Mouse (Mus musculus): ENCODE data around the gene Mmp11. TPM values are rescaled to one million over a fixed set of nuclear protein-coding genes. Genes with fewer than 3 reads are reported as not detected.
A peak's percentile ranks its signal among the peaks of the same experiment; 100 is the strongest.

Mmp11 gene
- polyA plus RNA-seq, 1 experiment from 2014 or later, result 56.1 TPM

DNA sequence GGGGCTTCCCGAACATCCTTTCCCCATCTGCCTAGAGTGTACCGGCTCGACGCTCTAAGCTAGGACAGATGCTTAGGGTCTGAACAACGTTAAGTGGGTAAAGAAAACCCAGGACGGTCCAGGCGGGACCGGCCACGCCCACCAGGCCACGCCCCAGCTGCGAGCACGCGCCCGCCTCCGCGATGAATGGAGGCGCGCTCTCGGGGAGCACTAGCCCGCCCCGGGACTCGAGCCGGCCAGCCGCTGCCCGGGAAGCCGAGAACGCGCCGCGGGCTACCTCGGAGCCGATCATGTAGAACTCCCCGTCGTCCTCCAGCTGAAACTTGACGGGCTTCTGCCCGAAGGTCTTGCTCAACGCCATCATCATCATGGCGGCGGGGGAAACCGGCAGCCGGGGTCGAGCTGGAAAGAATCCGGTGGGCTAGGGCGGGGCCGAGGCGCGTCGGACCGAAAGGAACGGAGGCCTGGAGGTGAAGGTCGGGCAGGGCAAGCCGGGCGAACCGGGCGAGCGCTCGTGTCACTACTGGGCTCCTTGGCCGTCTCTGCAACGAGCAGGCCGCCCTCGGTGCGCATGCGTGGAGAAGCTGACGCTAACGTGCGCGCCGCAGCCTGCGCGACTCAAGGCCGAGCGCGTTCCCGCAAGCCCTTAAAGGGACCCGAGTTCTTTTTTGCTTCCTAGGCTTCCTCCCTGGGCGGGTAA, 15.1 kb downstream of the Mmp11 start, which contains the start of gene Smarcb1:
TSS of gene Smarcb1 (minus strand) at position 592 of the 700 bp plus-strand sequence.
- H3K36me3 ChIP-seq (replicated peaks; ENCODE audit: control insufficient read depth, insufficient read depth, low read depth, low read length), result no peaks in the 10 kb centered on the region

GRCm38 (mm10) chr10:75919026-75919425, 17.3 kb downstream of the Mmp11 start:
- H3K9ac ChIP-seq (replicated peaks; ENCODE audit: low read length), result no peak overlapping the region
- no peak overlapping the region for H3K27ac ChIP-seq (replicated peaks; ENCODE audit: low read depth, low read length)
- H3K9me3 ChIP-seq (replicated peaks; ENCODE audit: control insufficient read depth, low read length), result no peaks in the 10 kb centered on the region
- 89% methylated on average over 5 of the region's 5 CpGs for WGBS
- ATAC-seq (replicated peaks; ENCODE audit: insufficient number of reproducible peaks, low FRiP score, low TSS enrichment, low read depth), result no peak
- no peaks in the 10 kb centered on the region for H3K4me1 ChIP-seq (ENCODE audit: control insufficient read depth, insufficient read depth, low read length)
- DNase-seq (ENCODE audit: low spot score), result no peak
- H3K4me3 ChIP-seq (ENCODE audit: low read depth, low read length), result no peak overlapping the region
- H3K36me3 ChIP-seq (replicated peaks; ENCODE audit: control insufficient read depth, insufficient read depth, low read depth, low read length), result no peaks in the 10 kb centered on the region; the same call in 1 of the 2 replicates
- no peaks in the 10 kb centered on the region for H3K27me3 ChIP-seq (ENCODE audit: control insufficient read depth, insufficient read depth, low read length)
- no peak overlapping the region for H3K4me2 ChIP-seq (ENCODE audit: low read depth, low read length)

More for the DNA sequence above, 15.1 kb downstream of the Mmp11 start, which contains the start of gene Smarcb1:
- Histone ChIP-seq H3K4me2 (ENCODE audit: low read depth, low read length) (peak within 1 kb of the TSS; percentile 75), H3K27me3 (ENCODE audit: control insufficient read depth, insufficient read depth, low read length) (no peaks in the 10 kb centered on the region), H3K4me1 (ENCODE audit: control insufficient read depth, insufficient read depth, low read length) (no peaks in the 10 kb centered on the region), H3K9ac (replicated peaks; ENCODE audit: low read length) (peak within 1 kb of the TSS; percentile 98), H3K4me3 (ENCODE audit: low read depth, low read length) (peak within 1 kb of the TSS; percentile 95), H3K27ac (replicated peaks; ENCODE audit: low read depth, low read length) (peak within 1 kb of the TSS; percentile 95), H3K9me3 (replicated peaks; ENCODE audit: control insufficient read depth, low read length) (no peaks in the 10 kb centered on the region)
- DNase-seq (ENCODE audit: low spot score) (peak; percentile 98), ATAC-seq (replicated peaks; ENCODE audit: insufficient number of reproducible peaks, low FRiP score, low TSS enrichment, low read depth) (peak; percentile 80)
- WGBS, result under 1% methylated on average over 75 of the region's 76 CpGs

GRCm38 (mm10) chr10:75916840-75917239, 19.5 kb downstream of the Mmp11 start:
- Histone ChIP-seq H3K4me1 (ENCODE audit: control insufficient read depth, insufficient read depth, low read length) (no peaks in the 10 kb centered on the region), H3K9ac (replicated peaks; ENCODE audit: low read length) (no peak overlapping the region), H3K27me3 (ENCODE audit: control insufficient read depth, insufficient read depth, low read length) (no peaks in the 10 kb centered on the region), H3K36me3 (replicated peaks; ENCODE audit: control insufficient read depth, insufficient read depth, low read depth, low read length) (no peaks in the 10 kb centered on the region; the same call in 1 of the 2 replicates), H3K27ac (replicated peaks; ENCODE audit: low read depth, low read length) (no peak overlapping the region), H3K9me3 (replicated peaks; ENCODE audit: control insufficient read depth, low read length) (no peaks in the 10 kb centered on the region), H3K4me3 (ENCODE audit: low read depth, low read length) (no peak overlapping the region), H3K4me2 (ENCODE audit: low read depth, low read length) (no peak overlapping the region)
- DNase-seq (ENCODE audit: low spot score) (peak; percentile 63), ATAC-seq (replicated peaks; ENCODE audit: insufficient number of reproducible peaks, low FRiP score, low TSS enrichment, low read depth) (no peak)
- 57% methylated on average over 8 of the region's 8 CpGs for WGBS

- H3K27me3 ChIP-seq (ENCODE audit: control insufficient read depth, insufficient read depth, low read length), result no peaks in the 10 kb centered on the region
- ATAC-seq (replicated peaks; ENCODE audit: insufficient number of reproducible peaks, low FRiP score, low TSS enrichment, low read depth), result no peak
- WGBS, result 85% methylated on average over 7 of the region's 7 CpGs
- no peaks in the 10 kb centered on the region; the same call in none of the 2 replicates for H3K36me3 ChIP-seq (replicated peaks; ENCODE audit: control insufficient read depth, insufficient read depth, low read depth, low read length)
- no peak overlapping the region for H3K9ac ChIP-seq (replicated peaks; ENCODE audit: low read length)
- no peak overlapping the region for H3K4me3 ChIP-seq (ENCODE audit: low read depth, low read length)
- H3K9me3 ChIP-seq (replicated peaks; ENCODE audit: control insufficient read depth, low read length), result no peaks in the 10 kb centered on the region
- H3K27ac ChIP-seq (replicated peaks; ENCODE audit: low read depth, low read length), result no peak overlapping the region
- H3K4me2 ChIP-seq (ENCODE audit: low read depth, low read length), result no peak overlapping the region
- DNase-seq (ENCODE audit: low spot score), result no peak
- H3K4me1 ChIP-seq (ENCODE audit: control insufficient read depth, insufficient read depth, low read length), result no peaks in the 10 kb centered on the region
These were observed 20.7 kb downstream of the Mmp11 start for GRCm38 (mm10) chr10:75915557-75915956.

- 74% methylated on average over 6 of the region's 6 CpGs for WGBS
- DNase-seq (ENCODE audit: low spot score), result no peak
- H3K4me2 ChIP-seq (ENCODE audit: low read depth, low read length), result no peak overlapping the region
- no peak overlapping the region for H3K27ac ChIP-seq (replicated peaks; ENCODE audit: low read depth, low read length)
- H3K9me3 ChIP-seq (replicated peaks; ENCODE audit: control insufficient read depth, low read length), result no peaks in the 10 kb centered on the region
- H3K27me3 ChIP-seq (ENCODE audit: control insufficient read depth, insufficient read depth, low read length), result no peaks in the 10 kb centered on the region
- H3K36me3 ChIP-seq (replicated peaks; ENCODE audit: control insufficient read depth, insufficient read depth, low read depth, low read length), result peaks cover 3% of the 10 kb centered on the region
- H3K4me3 ChIP-seq (ENCODE audit: low read depth, low read length), result no peak overlapping the region
- no peak overlapping the region for H3K9ac ChIP-seq (replicated peaks; ENCODE audit: low read length)
- ATAC-seq (replicated peaks; ENCODE audit: insufficient number of reproducible peaks, low FRiP score, low TSS enrichment, low read depth), result no peak
- no peaks in the 10 kb centered on the region for H3K4me1 ChIP-seq (ENCODE audit: control insufficient read depth, insufficient read depth, low read length)
These were observed 23.2 kb downstream of the Mmp11 start for GRCm38 (mm10) chr10:75913013-75913589.

GRCm38 (mm10) chr10:75910698-75911097, 25.6 kb downstream of the Mmp11 start:
- no peak for DNase-seq (ENCODE audit: low spot score)
- Histone ChIP-seq H3K4me3 (ENCODE audit: low read depth, low read length) (no peak overlapping the region), H3K27ac (replicated peaks; ENCODE audit: low read depth, low read length) (no peak overlapping the region), H3K4me1 (ENCODE audit: control insufficient read depth, insufficient read depth, low read length) (no peaks in the 10 kb centered on the region), H3K9me3 (replicated peaks; ENCODE audit: control insufficient read depth, low read length) (no peaks in the 10 kb centered on the region), H3K4me2 (ENCODE audit: low read depth, low read length) (no peak overlapping the region), H3K36me3 (replicated peaks; ENCODE audit: control insufficient read depth, insufficient read depth, low read depth, low read length) (peaks cover 3% of the 10 kb centered on the region), H3K27me3 (ENCODE audit: control insufficient read depth, insufficient read depth, low read length) (no peaks in the 10 kb centered on the region), H3K9ac (replicated peaks; ENCODE audit: low read length) (no peak overlapping the region)
- ATAC-seq (replicated peaks; ENCODE audit: insufficient number of reproducible peaks, low FRiP score, low TSS enrichment, low read depth), result no peak
- 85% methylated on average over 2 of the region's 2 CpGs for WGBS

DNA sequence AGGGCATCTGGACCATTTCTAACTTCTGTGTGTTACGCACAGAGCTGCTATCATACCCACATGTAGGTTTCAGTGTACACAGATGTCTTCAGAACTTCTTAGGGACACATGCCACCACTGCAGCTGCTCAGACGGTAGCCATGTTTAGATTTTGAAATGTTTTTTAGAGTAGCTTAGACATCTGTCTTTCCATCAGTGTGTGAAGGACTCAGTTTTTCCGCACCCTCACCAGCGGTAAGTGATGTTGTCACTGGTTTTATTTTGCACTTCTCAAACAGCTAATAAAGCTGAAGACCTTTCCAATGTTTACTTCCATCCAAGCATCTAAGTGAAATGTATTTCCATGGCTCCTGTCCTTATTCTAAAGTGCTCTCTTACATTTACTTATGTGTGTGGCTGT, 29.4 kb downstream of the Mmp11 start:
- Histone ChIP-seq H3K27ac (replicated peaks; ENCODE audit: low read depth, low read length) (no peak overlapping the region), H3K4me2 (ENCODE audit: low read depth, low read length) (no peak overlapping the region), H3K36me3 (replicated peaks; ENCODE audit: control insufficient read depth, insufficient read depth, low read depth, low read length) (peaks cover 14% of the 10 kb centered on the region), H3K27me3 (ENCODE audit: control insufficient read depth, insufficient read depth, low read length) (no peaks in the 10 kb centered on the region), H3K4me1 (ENCODE audit: control insufficient read depth, insufficient read depth, low read length) (no peaks in the 10 kb centered on the region), H3K9me3 (replicated peaks; ENCODE audit: control insufficient read depth, low read length) (no peaks in the 10 kb centered on the region), H3K4me3 (ENCODE audit: low read depth, low read length) (no peak overlapping the region), H3K9ac (replicated peaks; ENCODE audit: low read length) (no peak overlapping the region)
- DNase-seq (ENCODE audit: low spot score), result no peak
- 97% methylated on average over 4 of the region's 4 CpGs for WGBS
- ATAC-seq (replicated peaks; ENCODE audit: insufficient number of reproducible peaks, low FRiP score, low TSS enrichment, low read depth), result no peak

GRCm38 (mm10) chr10:75904391-75904790, 31.9 kb downstream of the Mmp11 start:
- Histone ChIP-seq H3K4me3 (ENCODE audit: low read depth, low read length) (no peak overlapping the region), H3K27me3 (ENCODE audit: control insufficient read depth, insufficient read depth, low read length) (no peaks in the 10 kb centered on the region), H3K9me3 (replicated peaks; ENCODE audit: control insufficient read depth, low read length) (no peaks in the 10 kb centered on the region), H3K4me1 (ENCODE audit: control insufficient read depth, insufficient read depth, low read length) (no peaks in the 10 kb centered on the region), H3K9ac (replicated peaks; ENCODE audit: low read length) (no peak overlapping the region), H3K27ac (replicated peaks; ENCODE audit: low read depth, low read length) (no peak overlapping the region), H3K36me3 (replicated peaks; ENCODE audit: control insufficient read depth, insufficient read depth, low read depth, low read length) (peaks cover 13% of the 10 kb centered on the region), H3K4me2 (ENCODE audit: low read depth, low read length) (no peak overlapping the region)
- no peak for DNase-seq (ENCODE audit: low spot score)
- ATAC-seq (replicated peaks; ENCODE audit: insufficient number of reproducible peaks, low FRiP score, low TSS enrichment, low read depth), result no peak
- whole genome bisulfite sequencing, result 90% methylated on average over 5 of the region's 5 CpGs
